Mouse (Mus musculus) frontal cortex, postnatal 36 days (tissue): ENCODE data around the gene Fxn.

ENCODE experiments used
- DNase-seq, 2 experiments: peaks; one replicate each; pipeline ENCODE4 v3.0.0; 2022; ENCODE audit warnings: low spot score in 2 of 2

Fxn gene

DNA sequence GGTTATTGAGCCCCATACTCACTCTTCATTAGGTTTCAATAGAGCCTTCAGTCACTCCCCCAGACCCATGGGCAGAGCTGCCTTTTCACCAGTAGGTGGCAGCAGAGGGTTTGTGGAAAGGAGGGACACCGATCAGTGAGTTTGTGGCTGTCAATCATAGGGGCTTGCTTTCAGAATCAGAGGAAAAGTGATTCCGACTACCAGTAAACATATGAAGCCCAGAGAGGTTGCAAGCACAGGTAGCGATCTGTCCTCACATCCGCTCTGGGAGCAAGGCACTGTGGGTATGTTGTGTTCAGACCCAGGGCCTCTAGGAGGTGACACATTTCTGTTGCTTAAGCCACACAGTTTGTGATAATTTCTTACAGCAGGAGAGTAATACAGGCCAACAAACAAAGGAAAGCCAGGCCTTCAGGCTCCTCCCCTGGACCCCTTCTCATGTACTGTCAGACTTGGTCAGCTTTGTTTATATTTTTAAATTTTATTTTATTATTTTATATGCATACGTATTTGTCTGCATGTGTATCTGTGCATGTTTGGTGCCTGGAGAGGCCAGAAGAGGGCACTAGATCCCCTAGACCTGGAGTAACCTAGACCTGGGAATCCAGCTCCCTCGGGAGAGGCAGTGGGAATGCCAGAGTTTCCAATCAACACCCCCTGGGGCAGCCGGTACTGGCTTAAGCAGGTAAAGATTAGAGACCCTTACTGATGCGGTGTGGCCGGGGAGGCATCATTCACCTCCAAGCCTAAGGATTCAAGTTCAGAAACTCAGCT, 20.8 kb upstream of the Fxn start:
- DNase-seq = peak; percentile 57 to 59

DNA sequence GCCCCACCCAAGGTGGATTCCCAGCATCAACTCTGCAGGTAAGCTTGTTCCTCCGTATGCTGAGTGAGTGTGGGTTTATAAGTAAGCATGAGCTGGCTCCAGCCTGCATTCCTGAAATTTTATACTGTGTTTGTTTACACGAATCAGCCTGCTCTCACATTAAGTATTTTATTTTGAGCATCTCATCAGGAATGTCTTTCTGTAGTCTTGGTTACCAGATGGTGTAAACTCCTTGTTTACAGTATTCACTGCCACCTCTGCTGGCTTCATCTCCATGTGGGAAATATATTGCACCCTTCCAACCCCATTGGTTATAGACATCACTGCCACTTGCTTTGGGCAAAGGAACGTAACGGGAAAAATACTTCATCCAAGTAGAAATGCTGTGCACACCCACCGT, 13.1 kb upstream of the Fxn start:
- DNase-seq = no peak

DNA sequence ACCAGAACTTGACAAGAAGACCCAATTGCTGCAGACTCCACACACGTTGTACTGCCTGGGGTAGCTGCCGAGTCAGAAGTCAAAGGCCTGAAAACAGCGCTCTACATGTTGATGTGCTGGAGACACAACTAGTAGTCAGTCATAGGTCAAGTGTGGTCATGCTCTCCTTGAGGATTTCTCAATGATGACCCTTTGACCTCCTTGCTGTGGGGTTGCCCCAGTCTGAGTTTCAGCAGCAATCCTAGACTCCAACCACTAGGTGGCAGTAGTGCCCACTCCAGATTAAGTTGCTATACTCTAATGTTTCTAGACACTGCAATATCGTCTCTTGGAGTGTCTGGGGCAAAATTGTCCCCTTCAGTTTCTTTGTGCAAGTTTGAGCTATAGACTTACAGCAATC, 3.8 kb upstream of the Fxn start:
- DNase-seq = peak; percentile 36 to 38

DNA sequence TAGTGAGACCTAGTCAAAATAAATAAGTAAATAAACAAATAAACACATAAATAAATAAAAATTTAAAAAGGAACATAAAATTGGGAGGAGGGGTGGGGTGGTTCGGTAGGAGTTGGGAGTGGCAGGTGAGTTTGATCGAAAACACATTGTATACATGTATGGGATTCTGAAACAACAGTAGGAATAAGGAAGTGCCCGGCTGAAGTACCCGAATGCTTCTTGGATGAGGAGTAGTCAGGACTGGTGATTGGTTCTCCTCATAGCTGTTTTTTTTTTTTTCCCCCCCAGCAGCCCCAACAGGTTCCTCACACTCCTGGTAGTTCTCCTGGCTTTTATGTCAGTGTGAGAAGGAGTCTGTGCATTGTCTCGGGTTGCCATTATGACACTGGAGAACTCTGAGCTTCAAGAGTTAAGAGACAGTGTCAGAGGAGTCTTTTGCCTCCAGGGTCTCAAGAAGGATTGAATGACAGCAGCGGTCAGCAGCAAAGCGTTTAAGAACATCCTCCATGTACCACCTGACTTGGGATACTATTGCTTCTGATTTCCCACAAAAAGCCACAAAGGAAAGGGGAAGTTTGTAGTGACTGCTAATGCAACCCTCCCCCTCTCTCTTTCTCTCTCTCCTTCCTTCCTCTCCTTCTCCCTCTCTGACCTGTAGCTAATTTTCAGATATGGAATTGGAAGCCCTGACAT, 1.0 kb upstream of the Fxn start:
- DNase-seq = no peak

DNA sequence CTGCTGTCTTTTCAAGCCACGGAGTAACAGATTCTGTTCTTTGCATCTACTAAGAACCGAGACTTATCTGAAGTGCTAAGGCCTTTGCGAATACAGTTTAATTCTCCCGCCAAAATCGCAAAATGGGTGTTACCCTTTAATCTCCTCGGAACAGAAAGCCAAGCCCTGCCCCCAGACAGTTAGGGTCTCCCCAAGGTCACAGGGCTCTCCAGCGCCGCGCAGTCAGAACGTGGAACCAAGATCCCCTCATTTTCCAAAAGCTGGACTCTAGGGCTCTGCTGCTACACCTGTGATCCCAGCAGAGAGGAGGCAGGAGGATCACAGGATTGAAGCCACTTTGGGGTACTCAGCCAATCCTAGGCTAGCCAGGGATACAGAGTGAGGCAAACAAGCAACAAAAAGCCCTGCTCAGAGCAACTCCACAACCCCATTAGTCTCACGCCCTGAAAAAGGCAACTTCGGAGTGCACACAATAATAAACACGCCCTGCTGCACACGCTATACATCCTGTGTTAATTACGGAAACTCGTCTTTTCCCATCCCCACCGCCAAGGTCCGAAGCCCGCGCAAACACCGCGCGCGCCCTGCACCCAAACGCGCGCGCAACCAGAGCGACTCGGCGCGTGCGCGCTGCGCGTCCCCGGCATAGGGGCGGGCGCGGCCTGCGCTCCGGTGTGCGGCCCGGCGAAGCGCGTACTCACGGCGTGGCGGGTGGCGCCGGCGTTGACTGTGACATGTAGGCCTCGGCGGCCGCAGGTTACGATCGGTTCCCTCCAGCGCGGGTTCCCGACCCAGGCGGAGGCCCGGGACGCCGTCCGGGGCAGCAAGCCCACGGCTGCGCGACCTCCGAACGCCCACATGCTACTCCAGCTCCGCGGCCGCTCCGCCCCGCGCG, 452 bp downstream of the Fxn start:
- peak; percentile 76 to 78 for DNase-seq

DNA sequence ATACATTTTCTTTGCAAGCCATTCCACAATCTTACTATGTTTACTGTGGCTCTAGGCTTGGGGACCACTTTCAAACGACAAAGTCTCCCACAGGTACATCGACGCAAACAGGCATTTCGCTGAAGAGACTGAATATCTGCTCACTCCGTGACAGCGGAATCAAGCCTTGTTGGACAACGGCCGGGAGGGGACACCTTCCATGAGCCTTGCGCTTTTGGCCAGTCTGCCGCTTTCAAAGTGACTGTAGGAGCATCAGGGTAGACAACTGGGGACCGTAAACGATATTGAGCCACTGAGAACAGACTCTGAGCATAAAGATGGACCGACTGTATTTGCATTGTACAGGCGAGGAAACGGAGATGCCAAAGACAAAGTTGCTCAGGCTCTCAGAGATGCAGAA, 1.5 kb downstream of the Fxn start:
- no peak for DNase-seq

DNA sequence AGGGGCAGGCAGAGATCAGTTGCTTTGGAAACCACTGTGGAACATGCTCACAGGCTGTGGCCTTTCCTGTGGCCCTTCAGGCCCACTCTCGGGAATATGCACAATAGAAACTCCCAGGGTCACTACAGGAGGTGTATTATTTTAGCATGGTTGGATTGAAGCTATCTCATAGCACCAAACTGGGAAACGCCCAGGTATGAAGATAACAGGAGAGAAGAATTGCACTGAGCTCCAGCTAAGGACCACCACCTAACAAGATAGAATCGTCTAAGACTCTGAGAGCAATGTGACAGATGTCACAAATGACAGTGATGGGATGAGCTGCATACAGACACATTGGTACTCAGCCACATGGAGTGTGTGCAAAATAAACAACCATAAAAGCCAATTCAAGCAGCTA, 6.1 kb downstream of the Fxn start:
- no peak for DNase-seq

DNA sequence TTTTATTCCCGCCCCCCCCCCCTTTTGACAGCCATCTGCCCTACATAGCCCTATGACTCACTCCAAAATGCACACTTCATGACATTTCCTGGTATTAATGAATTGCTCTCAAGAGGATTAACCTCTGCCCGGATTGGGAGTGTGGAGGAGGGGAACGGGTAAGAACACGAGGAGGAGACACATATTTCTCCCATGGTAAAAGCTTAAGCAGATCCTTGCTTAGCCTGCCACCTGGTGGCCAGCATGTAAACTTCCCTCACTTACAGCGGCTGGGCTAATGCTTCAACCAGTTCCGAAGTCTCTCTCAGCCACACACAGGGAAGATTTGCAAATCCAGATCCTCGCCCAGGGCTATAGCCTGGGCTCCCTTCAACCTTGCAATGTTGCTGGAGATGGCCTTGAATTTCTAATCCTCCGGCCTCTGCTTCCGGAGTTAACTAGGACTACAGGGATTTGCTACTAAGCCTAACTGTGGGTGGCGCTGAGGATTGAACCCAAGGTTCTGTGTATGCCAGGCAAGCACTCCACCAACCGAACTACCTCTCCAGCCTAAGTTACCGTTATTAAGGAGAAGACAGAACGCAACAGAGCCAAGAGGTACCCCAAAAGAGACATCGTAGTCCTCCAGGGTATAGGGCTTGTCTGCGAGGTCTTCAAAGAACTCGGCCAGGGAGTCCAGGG, 8.5 kb downstream of the Fxn start:
- DNase-seq = peak; percentile 73 to 78

DNA sequence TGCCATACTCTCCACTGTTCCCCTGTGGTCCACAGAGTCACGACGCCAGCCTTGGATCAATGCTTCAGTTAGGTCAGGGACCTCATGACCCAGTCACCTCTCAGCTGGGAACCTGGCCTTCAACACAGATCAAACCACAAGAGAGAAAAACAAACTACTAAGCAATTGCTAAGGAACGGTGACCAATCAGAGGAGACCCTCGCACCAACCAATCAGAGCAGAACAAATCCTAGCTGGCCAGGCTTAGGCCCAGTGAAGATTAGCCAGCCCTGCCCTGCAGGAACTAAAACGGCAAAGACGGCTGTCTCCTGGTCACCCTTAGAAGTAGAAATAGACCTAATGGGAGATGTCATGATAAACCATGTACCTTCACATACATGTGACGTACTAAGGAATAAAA, 9.1 kb downstream of the Fxn start:
- DNase-seq = peak; percentile 9 to 36

DNA sequence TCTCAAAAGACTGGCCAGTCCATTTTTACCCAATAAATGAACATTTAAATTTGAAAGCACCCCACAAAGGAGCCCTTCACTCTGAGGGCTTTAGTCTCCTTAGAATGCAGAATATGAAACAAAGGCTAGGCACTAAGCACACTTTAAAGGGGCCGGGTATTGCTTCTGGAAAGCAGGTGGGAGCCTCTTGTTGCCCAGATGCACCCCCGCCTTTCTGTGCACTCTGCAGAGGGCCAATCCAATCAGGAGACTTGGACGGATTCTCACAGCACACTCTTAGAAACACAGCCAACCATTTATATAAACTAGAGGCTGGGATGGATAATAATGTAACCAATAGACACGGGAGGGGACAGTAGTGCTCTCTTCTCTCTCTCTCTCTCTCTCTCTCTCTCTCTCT, 11.9 kb downstream of the Fxn start:
- no peak for DNase-seq

DNA sequence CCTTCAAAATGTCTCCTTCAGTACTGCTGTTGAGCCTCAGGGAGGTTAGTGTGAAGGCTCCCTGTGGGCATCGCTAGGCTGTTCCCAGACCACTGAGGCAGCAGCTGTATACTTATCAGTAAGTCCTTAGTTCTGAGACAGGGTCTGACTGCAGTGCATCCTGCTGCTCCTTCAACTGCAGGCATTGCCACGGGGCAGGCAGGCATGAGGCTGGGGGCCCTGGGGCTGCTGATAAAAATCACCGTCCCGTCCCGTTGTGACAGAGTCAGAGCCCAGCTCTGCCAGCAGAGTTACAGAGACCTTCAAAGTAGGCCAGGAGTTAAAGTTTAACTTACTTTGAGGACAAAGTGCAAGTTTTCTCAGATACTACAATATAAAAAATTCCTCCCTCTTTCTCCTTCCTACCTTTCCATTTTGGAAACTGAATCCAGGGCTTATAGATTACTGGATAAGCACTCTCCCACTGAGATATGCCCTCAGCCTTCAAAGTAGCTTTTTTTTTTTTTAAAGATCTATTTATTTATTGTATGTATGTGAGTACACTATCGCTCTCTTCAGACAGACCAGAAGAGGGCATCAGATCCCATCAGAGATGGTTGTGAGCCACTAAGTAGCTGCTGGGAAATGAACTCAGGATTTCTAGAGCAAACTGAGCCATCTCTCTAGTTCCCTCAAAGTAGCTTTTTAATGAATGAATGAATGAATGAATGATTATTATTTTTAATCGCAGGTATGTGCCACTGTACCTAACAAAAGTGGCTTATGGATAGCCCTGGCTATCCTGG, 14.2 kb downstream of the Fxn start:
- no peak for DNase-seq

DNA sequence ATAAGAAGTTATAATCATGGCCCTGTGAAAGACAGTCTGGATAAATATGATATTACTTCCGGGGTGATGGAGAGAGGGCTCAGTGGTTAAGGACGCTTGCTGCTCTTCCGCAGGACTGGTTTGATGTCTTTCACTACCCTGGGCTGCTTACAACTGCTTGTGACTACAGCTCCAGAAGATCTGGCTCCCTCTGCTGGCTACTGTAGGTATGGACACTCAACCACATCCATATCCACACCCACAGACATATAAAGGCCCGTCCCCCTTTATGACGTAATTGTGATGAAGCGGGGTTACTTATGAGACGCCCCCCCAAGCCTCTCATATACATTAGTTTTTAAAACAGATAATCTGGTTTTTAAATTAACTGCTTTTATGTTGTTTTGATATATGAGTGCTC, 15.4 kb downstream of the Fxn start:
- DNase-seq = peak; percentile 74 to 88

DNA sequence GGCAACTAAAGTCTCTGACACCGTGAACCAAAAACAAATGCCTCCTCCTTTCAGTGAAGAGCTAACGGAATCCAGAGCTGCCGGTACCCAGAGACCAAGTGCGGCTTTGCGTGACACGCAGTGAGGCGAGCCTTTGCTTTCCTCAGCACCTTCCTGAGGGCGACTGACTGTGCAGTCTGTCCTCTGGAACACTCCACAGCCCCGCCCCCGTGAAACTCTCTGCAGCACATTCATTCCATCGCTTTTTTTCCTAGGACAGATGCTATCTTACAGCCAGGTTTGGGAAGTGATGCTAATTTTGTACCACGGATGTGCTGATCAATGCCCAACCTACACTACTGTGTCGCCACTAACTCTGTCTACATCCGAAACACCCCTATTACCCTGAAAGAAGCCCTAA, 17.7 kb downstream of the Fxn start:
- DNase-seq = no peak

DNA sequence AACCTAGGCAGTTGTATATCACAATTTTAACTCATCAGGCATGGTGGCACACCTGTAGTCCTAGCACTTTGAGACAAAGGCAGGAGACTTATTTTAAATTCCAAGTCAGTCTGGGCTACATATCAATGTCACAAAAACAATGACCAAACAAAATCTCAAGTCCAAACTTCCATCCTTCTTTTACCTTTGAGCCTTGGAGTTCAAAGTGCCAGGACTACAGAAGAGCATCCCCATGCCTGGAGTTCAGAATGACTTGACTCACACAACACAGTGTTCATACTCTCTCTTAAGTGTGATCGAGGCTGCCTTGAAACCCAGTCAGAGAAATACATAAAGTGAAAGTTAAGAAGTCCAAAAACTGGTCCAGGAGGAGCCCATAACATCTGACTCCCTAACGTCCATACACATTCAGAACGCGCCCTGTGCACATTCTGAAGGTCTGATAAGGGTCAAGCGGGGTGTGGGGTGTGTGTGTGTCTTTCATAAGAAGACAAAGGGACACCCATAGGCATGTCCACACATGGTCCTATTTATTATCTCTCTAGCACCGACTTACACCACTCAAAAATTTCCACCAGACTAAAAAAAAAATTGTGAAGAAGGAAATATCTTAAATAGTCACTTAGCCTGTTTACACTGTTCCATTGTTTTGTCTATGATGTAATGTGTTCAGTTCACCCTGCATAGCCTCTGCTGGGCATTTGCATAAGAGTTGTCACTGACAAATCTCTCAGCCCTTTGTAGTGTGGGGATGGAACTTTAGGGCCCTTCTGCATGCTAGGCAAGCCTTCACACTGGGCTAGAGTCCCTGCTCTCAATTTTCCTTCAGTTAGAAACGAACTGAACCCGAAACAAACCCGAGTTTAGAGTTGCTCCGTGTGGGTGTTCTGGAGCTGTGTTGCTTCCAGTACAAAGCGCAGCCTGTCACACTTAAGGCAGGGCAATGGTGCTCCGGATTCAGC, 20.7 kb downstream of the Fxn start:
- DNase-seq = peak in 1 of 2 experiments; percentile 28

DNA sequence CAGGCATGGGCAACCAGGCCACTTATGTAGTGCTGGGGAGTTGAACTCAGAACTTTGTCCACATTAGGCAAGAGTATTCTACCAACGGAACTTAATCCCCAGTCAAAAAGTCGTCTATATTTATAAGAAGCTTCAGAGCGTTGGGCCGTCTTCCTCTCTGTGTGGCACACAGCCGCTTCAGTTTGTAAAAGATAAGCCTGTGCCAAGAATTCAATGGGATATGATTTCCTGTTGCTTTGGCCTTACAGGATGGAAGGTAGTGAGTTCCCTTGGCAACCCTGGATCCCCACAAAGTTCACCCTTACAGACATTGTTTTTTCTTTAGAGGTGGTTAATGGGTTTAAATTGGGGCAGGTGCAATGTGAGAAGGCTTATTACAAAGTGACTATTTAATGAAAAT, 22.0 kb downstream of the Fxn start:
- no peak for DNase-seq

DNA sequence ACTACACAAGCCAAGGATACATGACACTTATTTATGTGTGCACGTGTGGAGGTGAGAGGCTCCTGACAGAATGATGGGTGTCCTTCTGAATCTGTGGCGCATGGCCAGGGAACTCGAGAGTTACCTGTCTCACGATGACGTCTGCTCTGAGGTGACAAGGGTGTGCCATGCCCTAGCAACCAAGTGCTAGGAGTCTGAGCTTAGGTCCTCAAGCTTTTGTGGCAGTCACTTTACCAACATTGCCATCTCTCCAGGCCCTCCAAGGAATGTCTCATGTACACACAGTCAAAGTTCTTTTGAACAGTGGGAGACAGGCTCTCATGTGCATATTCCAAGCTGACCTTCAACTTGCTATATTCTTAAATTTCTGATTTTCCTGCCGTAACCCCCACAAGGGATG, 22.4 kb downstream of the Fxn start:
- no peak for DNase-seq

DNA sequence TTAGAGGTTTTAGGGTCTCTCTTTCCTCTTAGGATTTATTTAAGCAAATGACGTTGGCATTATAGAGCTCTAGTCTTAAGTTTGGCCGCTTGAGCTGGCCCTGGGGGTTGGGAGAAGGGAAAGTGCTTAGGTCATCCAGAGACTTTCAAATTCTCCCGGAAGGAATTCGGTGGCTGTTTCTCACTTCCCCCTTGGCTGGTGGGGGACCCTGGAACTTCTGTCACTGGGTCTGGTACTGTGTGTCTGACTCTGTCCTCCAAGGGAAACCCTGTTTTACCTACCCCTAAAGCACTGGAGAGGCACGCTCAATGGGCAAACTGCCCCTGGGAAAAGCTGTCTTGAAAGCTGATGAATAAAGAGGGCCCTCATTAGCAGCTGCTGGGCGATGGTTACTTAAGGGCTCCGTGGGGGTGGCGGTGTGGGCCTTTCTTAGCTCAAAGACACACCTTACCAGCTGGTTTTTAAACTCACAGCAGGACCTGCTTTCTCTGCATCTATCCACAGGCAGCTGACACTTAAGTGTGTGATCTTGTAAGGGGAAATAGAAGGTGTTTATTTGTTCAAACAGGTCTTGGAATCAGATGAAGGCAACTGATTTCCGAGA, 26.6 kb downstream of the Fxn start:
- DNase-seq = no peak

DNA sequence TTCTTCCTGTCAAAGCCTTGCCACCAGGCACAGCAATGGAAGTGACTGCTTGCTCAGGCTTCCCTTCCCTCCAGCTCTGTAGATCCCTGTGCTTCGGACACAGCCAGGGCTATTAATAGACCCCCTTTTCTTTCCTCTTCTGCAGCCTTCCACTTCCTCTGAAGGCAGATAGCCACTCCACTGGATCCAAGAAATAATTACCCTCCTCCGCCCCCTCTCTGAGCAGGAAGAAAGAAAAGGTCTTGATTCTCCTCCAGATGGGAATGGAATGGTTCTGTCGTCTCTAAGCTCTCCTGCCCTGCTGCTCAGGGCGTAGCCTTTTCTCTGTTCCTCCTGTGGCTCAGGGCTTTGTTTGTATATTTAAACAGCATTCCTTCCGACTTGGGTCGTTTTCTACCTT, 28.5 kb downstream of the Fxn start:
- no peak for DNase-seq

DNA sequence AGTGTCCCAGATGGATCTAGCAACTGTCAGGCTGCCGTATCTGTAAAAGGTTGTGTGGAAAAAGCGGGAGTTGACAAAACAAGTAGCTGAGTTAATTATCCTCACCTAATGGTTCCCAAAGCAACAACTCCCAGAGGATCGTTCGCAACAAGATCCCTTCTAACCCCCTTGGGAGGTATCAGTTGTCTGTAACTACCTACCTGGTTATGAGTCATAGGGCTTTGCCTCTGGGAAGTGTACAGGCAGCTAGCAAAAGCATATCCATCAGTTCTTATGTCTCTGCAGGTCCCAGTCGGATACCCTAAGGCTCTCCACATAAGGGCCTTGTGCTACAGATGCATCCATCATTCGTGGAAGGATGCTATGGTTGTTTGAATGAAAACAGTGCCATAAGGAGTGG, 37.1 kb downstream of the Fxn start:
- no peak for DNase-seq
